Mouse (Mus musculus): Measurements from ENCODE around the gene Nutf2. TPM values are rescaled to one million over a fixed set of nuclear protein-coding genes. Genes with fewer than 3 reads are reported as not detected.

Gene Nutf2
- polyA plus RNA-seq, 1 experiment from 2014 or later: 195 TPM

DNA sequence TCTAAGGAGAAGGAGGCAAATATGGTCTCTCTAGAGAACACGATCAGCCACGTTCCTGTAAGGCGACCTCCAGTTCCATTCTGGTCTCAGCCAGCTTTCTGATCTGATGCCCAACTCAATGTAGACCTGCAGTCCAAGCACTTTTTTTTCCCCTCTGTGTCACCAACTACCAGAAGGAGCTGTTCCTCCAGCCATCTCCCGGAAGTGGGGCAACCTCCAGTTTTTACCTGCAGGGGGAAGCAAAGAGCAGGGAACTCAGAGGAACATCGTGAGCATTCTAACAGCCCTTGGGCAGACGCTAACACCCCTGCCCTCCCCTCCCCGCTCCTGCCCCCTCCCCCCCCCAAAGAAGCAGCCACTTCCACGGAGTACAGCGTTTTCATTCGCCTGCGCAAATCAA, 25.1 kb upstream of the Nutf2 start:
- ATAC-seq (ENCODE audit: insufficient number of reproducible peaks, low FRiP score, low TSS enrichment, low read depth): no peak
- Histone ChIP-seq H3K9ac (no peak overlapping the region), H3K4me2 (no peak overlapping the region)

DNA sequence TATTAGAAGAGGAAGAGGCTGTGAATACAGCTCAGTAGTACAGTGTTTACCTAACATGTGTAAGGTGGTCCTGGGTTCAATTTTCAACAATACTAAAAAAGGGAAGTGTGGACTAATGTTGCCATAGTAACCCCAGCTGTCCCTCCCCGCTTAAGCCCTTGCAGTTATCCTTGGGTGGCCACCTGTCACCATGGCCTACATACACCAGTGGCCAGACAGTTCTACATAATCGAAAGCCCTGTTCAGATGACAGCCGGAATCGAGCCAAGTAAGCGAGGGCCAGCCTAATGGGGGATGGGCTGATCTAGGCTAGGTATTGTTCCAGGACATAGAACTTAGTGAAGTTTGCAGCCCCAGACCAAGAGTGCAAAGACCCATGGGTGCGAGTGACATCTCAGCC, 23.4 kb upstream of the Nutf2 start:
- Histone ChIP-seq H3K27me3 (no peaks in the 10 kb centered on the region), H3K36me3 (0 out of 2 replicates have a peak, but pooled peaks cover 8% of the 10 kb centered on the region), H3K4me1 (no peaks in the 10 kb centered on the region), H3K27ac (no peak overlapping the region), H3K9ac (no peak overlapping the region), H3K4me2 (no peak overlapping the region), H3K4me3 (no peak overlapping the region), H3K9me3 (no peaks in the 10 kb centered on the region)
- 82% methylated on average over 6 of the region's 6 CpGs for WGBS
- ATAC-seq (ENCODE audit: insufficient number of reproducible peaks, low FRiP score, low TSS enrichment, low read depth): no peak

More for the DNA sequence above, 25.1 kb upstream of the Nutf2 start:
- WGBS: 22% methylated on average over 11 of the region's 11 CpGs
- no peaks in the 10 kb centered on the region for H3K27me3 ChIP-seq
- no peak overlapping the region for H3K27ac ChIP-seq
- no peaks in the 10 kb centered on the region for H3K9me3 ChIP-seq
- H3K4me1 ChIP-seq: no peaks in the 10 kb centered on the region
- H3K36me3 ChIP-seq: no peaks in the 10 kb centered on the region
- H3K4me3 ChIP-seq: no peak overlapping the region

DNA sequence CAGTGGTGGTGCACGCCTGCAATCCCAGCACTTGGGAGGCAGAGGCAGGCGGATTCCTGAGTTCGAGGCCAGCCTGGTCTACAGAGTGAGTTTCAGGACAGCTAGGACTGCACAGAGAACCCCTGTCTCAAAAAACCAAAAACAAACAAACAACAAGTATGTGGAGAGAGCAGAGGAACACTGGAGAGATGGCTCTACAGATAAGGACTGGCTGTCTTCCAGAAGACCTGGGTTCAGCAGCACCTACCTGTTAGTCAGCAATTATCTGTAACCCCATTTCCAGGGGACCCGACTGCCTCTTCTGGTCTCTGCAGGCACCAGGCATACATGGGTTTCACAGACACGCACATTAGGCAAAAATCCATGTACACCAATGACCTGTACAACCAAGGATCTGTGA, 21.2 kb upstream of the Nutf2 start:
- no peaks in the 10 kb centered on the region for H3K9me3 ChIP-seq
- no peaks in the 10 kb centered on the region for H3K27me3 ChIP-seq
- H3K4me3 ChIP-seq: no peak overlapping the region
- no peak overlapping the region for H3K4me2 ChIP-seq
- peaks cover 16% of the 10 kb centered on the region for H3K36me3 ChIP-seq
- no peak overlapping the region for H3K9ac ChIP-seq
- H3K27ac ChIP-seq: no peak overlapping the region
- WGBS: 87% methylated on average over 5 of the region's 5 CpGs
- no peak for ATAC-seq (ENCODE audit: insufficient number of reproducible peaks, low FRiP score, low TSS enrichment, low read depth)
- no peaks in the 10 kb centered on the region for H3K4me1 ChIP-seq

DNA sequence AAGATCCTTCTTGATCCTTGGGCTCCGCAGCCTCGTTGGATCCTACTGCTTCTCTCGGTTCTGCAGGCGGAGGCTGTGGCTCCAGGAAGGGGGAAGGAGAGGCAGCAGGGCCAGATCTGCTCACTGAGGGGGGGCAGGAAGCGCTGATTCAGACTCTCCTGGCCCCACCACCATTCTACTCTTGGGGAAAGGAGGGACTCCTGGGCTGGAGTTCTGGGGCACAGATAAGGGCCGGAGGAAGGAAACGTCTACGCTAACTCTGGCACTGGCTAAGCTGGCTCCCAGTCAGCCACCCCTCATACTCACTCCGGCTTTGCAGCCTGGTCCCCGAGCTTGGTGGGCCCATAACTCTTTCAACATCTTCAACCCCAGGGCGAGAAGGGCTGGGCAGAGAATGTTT, 13.7 kb upstream of the Nutf2 start:
- peaks cover 63% of the 10 kb centered on the region for H3K36me3 ChIP-seq
- H3K9ac ChIP-seq: no peak overlapping the region
- no peak overlapping the region for H3K27ac ChIP-seq
- H3K27me3 ChIP-seq: no peaks in the 10 kb centered on the region
- no peak for ATAC-seq (ENCODE audit: insufficient number of reproducible peaks, low FRiP score, low TSS enrichment, low read depth)
- H3K4me2 ChIP-seq: no peak overlapping the region
- no peaks in the 10 kb centered on the region for H3K9me3 ChIP-seq
- 88% methylated on average over 11 of the region's 11 CpGs for WGBS
- H3K4me1 ChIP-seq: peaks cover 7% of the 10 kb centered on the region
- H3K4me3 ChIP-seq: no peak overlapping the region

DNA sequence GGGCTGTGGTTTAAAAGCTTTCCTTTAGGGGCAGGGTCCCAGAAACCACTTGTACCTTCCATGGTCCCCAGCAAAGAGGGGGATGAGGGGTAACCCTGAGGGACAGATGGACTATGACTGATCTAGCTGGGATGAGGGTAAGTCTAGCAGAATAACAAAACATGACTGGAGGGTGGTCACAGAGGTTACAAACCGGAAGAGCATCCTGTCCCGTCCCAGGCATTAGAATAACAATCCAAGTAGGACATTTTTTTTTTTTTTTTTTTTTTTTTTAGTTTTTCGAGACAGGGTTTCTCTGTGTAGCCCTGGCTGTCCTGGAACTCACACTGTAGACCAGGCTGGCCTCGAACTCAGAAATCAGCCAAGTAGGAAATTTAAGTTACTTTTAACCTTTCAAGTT, 10.4 kb upstream of the Nutf2 start:
- Histone ChIP-seq H3K27ac (no peak overlapping the region), H3K9me3 (no peaks in the 10 kb centered on the region), H3K36me3 (peaks cover 47% of the 10 kb centered on the region), H3K9ac (no peak overlapping the region), H3K27me3 (no peaks in the 10 kb centered on the region), H3K4me1 (peaks cover 12% of the 10 kb centered on the region), H3K4me2 (no peak overlapping the region), H3K4me3 (no peak overlapping the region)
- ATAC-seq (ENCODE audit: insufficient number of reproducible peaks, low FRiP score, low TSS enrichment, low read depth): no peak
- 79% methylated on average over 4 of the region's 4 CpGs for WGBS

DNA sequence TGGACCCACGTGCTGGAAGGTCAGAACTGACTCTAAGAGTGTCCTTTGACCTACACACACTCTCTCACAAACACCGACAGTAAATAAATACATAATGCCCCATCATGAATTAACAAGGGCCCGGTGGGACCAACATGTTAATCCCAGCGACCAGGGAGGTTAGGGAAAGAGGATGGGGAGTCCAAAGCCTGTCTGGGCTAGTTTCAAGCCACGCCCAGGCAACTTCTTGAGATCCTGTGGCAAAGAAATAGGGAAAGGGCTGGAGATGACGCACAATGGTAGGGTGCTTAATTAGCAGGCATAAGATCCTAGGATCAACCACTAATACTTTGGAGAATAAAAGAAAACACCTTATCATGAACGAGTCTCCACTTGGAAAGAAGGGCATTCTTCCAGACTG, 9.8 kb upstream of the Nutf2 start:
- no peak for ATAC-seq (ENCODE audit: insufficient number of reproducible peaks, low FRiP score, low TSS enrichment, low read depth)
- WGBS: 73% methylated on average over 7 of the region's 7 CpGs
- H3K9ac ChIP-seq: no peak overlapping the region
- H3K4me2 ChIP-seq: peak overlapping the region; percentile 35
- no peaks in the 10 kb centered on the region for H3K27me3 ChIP-seq
- H3K27ac ChIP-seq: no peak overlapping the region
- peaks cover 41% of the 10 kb centered on the region for H3K36me3 ChIP-seq
- peaks cover 15% of the 10 kb centered on the region for H3K4me1 ChIP-seq
- no peaks in the 10 kb centered on the region for H3K9me3 ChIP-seq
- peak overlapping the region; percentile 7 for H3K4me3 ChIP-seq

DNA sequence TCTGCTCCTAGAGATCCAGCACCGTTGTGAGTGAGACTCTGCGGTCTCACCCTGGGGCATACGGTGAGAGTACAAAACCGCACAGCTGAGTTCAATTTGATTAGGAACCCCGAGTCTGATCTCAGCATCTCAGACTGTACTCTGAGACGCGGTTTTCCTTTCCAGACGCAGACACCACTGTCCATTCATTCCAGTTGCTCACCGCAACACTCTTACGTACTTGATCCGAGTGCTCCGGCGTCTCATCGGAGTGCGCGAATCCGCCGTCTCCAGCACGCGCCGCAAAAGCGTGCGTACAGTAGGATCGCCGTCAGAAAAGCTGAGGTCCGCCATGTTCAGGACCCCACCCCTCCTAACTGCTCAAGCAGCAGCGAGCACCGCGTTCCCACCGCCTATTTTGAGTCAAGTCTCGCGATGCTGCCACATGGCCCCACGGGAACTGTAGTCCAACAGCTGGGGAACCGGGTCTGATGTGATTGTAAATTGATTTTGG, 8.7 kb upstream of the Nutf2 start:
- peak overlapping the region; percentile 76 for H3K4me3 ChIP-seq
- peaks cover 26% of the 10 kb centered on the region for H3K4me1 ChIP-seq
- under 1% methylated on average over 34 of the region's 34 CpGs for WGBS
- peak overlapping the region; percentile 87 for H3K27ac ChIP-seq
- peak; percentile 81 for ATAC-seq (ENCODE audit: insufficient number of reproducible peaks, low FRiP score, low TSS enrichment, low read depth)
- no peaks in the 10 kb centered on the region for H3K9me3 ChIP-seq
- peak overlapping the region; percentile 46 for H3K4me2 ChIP-seq
- H3K27me3 ChIP-seq: no peaks in the 10 kb centered on the region
- peak overlapping the region; percentile 75 for H3K9ac ChIP-seq
- peaks cover 30% of the 10 kb centered on the region for H3K36me3 ChIP-seq

DNA sequence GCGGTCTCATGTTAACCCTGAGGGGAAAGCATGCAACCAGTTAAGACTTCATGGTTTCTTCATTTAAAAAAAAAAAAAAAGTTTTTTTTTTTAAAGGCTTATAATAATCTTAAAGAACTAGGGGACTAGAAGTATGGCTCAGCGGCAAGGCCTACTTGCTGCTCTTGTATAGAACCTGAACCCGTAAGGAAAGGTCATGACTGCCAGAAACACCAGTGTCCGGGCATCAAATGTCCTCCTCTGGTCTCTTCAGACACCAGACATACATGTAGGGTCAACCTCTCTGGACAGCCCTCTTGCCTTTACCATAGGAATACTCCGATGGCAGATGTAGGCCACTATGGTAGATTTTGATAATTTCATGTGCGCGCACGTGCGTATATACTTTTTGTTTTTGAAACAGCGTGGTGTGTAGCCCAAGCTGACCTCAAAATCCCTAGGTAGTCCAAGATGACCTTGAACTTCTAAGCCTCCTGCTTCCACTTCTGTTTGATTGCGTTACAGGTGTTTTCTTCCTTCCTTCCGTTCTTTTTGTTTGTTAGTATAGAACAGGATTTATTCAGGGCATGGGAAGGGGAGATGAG, 8.1 kb upstream of the Nutf2 start:
- Histone ChIP-seq H3K36me3 (peaks cover 25% of the 10 kb centered on the region), H3K4me1 (peaks cover 31% of the 10 kb centered on the region), H3K27ac (peak overlapping the region; percentile 87; the same call in 1 of the 2 replicates), H3K9me3 (no peaks in the 10 kb centered on the region), H3K4me3 (peak overlapping the region; percentile 76), H3K9ac (no peak overlapping the region), H3K27me3 (no peaks in the 10 kb centered on the region), H3K4me2 (peak overlapping the region; percentile 46)
- 82% methylated on average over 12 of the region's 12 CpGs for WGBS
- no peak for ATAC-seq (ENCODE audit: insufficient number of reproducible peaks, low FRiP score, low TSS enrichment, low read depth)

DNA sequence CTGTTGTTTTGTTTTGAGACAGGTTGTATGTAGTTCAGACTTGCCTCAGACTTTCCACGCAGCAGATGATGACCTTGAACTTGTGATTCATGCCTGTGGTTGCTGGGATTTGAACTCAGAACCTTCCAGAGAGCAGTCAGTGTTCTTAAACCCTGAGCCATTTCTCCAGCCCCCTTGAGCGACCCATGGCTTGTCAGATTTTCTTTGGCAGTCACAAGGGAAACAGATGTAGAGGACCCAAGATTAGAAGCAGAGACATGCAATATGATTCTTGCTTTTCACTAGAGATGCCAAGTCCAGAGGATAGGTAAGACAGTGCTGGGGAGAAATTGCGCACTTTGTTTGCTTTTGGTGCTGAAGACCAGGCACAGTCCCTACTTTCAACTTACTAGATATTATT, 7.2 kb upstream of the Nutf2 start, which contains the start of gene Cenpt:
Cenpt (minus strand) TSS at position 101 of the 400 bp plus-strand sequence.
- 88% methylated on average over 3 of the region's 3 CpGs for WGBS
- ATAC-seq (ENCODE audit: insufficient number of reproducible peaks, low FRiP score, low TSS enrichment, low read depth): no peak
- Histone ChIP-seq H3K9me3 (no peaks in the 10 kb centered on the region), H3K9ac (no peak within 1 kb of the TSS), H3K36me3 (peaks cover 15% of the 10 kb centered on the region), H3K4me2 (peak within 1 kb of the TSS; percentile 46; the same call in 1 of the 2 replicates), H3K4me3 (no peak within 1 kb of the TSS), H3K27ac (peak within 1 kb of the TSS; percentile 87; the same call in 1 of the 2 replicates), H3K4me1 (peaks cover 39% of the 10 kb centered on the region), H3K27me3 (no peaks in the 10 kb centered on the region)

DNA sequence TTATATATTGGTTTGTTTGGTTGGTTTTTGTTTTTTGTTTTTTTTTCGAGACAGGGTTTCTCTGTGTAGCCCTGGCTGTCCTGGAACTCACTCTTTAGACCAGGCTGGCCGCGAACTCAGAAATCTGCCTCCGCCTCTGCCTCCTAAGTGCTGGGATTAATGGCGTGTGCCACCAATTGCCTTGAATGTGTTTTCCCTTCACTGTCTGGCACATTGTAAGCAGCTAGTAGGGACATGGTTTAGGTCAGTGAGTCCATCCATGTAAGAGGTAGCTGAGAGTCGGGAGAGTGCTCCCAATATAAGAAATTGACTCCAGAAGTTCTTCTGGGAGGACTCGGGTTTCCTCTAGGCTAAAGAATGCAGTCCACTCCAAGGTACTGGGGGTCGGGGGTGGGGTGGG, 6.1 kb upstream of the Nutf2 start:
- Histone ChIP-seq H3K4me3 (peak overlapping the region; percentile 86), H3K27ac (peak overlapping the region; percentile 71), H3K4me1 (peaks cover 51% of the 10 kb centered on the region), H3K9me3 (no peaks in the 10 kb centered on the region), H3K4me2 (peak overlapping the region; percentile 87), H3K27me3 (no peaks in the 10 kb centered on the region), H3K9ac (no peak overlapping the region; the same call in 1 of the 2 replicates), H3K36me3 (peaks cover 10% of the 10 kb centered on the region)
- WGBS: 25% methylated on average over 8 of the region's 8 CpGs
- ATAC-seq (ENCODE audit: insufficient number of reproducible peaks, low FRiP score, low TSS enrichment, low read depth): no peak

DNA sequence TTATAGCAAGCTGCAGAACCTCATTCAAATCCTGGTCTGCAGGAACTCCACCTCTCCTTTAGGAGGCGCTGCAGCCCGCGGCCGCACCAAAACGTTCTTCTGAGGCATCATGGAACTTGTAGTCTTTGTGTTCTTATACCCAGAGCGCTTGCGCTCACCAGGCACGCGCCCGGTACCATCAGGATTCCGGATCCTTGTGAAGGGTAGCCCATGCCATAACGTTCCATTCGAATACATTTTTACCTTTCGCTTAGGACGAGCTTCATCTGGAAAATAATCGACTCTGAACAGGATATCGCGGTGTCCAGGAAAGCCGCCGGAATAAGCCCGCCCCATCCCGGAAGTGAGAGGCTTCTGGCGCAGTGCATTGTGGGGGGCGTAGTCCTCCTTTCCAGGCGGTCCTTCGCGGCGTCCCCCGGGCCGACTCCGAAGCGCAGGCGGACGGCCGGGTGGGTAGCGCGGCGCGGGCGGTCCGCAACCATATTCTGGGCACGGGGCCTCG, 5.6 kb upstream of the Nutf2 start, which contains the start of gene Thap11:
Thap11 (plus strand) TSS at position 418 of the 502 bp plus-strand sequence.
- WGBS: under 1% methylated on average over 43 of the region's 43 CpGs
- H3K27me3 ChIP-seq: no peaks in the 10 kb centered on the region
- peak within 1 kb of the TSS; percentile 87 for H3K4me2 ChIP-seq
- H3K36me3 ChIP-seq: peaks cover 6% of the 10 kb centered on the region
- H3K9ac ChIP-seq: peak within 1 kb of the TSS; percentile 77
- H3K9me3 ChIP-seq: no peaks in the 10 kb centered on the region
- peak within 1 kb of the TSS; percentile 90 for H3K27ac ChIP-seq
- H3K4me1 ChIP-seq: peaks cover 55% of the 10 kb centered on the region
- ATAC-seq (ENCODE audit: insufficient number of reproducible peaks, low FRiP score, low TSS enrichment, low read depth): peak; percentile 88
- H3K4me3 ChIP-seq: peak within 1 kb of the TSS; percentile 86
